Mouse (Mus musculus) yolk sac, embryonic 10.5 days (tissue): ENCODE measurements at regions not wholly inside any gene's neighbourhood (a gene's known extent, or its start where the extent isn't known, plus 50 kb on each side); places are given as distances from the start of the nearest gene placed in this dataset.

Source experiments
- DNase-seq: peaks from one replicate; pipeline ENCODE4 v3.0.0-alpha.2; 2017; ENCODE audit warnings: low spot score

DNA sequence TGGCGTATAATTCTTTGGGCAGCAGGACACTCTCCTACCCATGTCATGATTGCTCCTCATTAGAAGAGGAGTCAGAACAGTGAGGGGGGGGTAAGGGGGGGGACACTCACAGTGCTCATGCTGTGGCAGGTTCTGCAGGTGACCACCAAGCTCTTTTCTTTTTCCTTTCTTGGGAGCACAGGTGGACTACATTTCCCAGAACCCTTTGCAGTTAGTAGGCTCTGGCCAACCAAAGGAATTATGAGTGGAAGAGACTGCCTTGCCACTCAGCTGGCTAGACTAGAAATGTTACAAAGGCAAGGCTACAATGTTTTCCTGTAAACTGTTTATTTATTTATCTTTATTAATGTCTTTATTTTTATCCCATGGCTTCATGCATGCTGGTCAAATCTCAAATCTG lies 53.6 kb upstream of the Ifnlr1 start:
- no peak for DNase-seq

DNA sequence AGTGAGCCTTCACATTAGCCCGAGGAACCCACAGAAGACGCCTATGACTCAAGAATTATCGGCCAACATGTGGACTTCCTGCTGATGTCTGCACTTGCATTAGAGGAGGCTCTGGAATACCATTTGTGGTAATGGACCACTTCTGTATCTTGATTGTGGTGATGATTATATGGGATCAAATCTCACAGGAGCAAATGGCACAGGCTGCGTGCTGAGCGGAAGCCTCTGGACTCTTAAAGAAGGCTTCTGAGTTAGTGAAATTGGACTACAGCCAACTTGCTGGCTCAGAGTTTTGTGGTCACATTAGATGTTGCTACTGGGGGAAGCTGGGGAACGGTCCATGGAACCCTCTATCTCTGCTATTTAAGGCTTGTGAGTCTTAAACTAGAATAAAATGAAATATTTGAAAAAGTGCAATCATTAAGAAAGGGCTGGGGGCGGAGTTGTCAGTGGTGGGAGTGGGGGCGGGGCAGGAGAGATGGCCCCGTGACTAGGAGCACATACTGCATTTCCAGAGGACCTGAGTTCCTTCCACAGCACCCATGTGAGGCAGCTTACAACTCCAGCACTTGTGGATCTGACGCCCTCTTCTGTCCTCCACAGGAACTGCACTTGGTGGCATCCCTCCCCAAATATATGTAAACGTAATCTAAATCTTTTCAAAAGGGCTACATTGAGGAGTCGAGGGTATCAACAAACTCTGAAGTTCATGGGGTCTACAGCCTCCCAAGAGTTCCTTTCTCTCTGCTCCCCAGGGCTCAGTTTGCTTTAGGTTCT lies 56.1 kb upstream of the Ifnlr1 start:
- no peak for DNase-seq

DNA sequence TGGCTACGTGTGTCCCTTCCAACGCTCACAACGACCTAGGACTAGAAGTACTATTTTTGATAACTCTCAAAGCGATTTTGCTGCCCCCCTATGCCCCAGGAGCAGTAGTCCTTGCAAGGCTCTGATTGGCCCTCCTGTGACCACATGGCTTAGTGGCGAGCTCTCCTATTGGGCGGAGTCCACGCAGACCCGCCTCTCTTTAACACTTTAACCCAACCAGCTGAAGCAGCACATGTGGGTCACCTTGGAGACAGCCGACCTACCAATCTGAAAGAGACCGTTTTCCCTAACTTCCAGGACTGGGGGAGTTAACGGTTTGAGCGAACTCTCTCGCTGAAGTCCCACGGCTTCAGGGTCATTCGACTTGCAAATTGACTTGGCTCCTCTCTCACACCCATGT lies 53.0 kb upstream of the Grhl3 start:
- no peak for DNase-seq

DNA sequence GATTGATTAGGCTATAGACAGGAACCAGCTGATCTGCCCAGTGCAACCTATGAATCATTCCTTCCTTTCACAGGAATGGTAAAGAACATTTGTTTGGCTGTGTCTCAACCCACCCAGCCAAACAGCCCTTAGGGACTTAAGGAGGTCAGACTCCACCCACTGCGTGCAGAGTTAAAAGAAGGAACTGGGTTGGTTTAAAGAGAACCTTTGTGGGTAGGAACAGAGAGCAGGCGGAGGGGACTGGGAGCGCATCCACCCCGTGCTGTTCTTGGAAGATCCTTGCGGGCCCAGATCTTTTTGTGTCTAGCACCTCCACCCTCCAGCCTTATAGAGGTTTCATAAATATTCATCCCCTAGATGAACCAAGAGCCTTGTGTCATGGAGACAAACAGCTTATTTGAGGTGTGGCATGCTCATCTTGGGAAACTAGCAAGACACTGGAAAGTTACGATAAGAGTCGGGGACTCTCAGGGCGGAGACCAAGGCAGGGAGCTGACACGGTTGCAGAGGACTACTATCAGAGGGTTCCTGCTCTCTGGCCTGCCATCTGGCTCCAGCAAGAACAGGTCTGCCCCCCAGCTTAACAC lies 49.8 kb upstream of the Grhl3 start:
- DNase-seq, result peak; percentile 35
